15 mouse cellular contexts compared by ENCODE assay signal in the genomic region with DNA sequence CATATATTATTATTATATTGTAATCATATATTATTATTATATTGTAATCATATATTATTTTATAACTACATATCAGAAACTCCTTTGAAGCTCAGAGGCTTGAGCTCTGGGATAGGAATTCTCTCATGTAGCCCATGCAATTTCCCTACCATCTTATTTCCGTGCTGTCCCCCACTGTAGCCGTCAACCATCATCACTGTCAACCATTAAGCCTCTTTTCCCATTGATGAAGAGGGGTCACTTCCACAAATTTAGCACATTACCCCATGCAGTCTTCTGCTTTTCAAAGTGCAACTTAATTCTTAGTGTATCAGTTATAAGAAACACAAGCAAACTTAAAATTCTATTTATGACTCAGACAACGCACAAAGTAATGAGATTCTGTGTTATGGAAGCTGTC.
"Had no signal": no experiment of that assay in that cellular context is flagged by ENCODE, and none has a peak within 500 bp of the region (broad histone marks: within the 10 kb centered on the region; RNA-seq: fewer than 3 reads in every experiment).

No protein-coding gene starts in this region.

- DNase-seq: heart, postnatal 10 days; heart, postnatal 14 days; heart, postnatal 36 days; heart, postnatal 4 days; kidney, adult 11 months; kidney, adult 18-20 months; kidney, adult 2 months; kidney, adult 8-10 months; kidney, adult 9 months; kidney, postnatal 10 days; kidney, postnatal 14 days; kidney, postnatal 25 days; kidney, postnatal 4 days; layer of hippocampus, adult 9-11 months; layer of hippocampus, postnatal 36 days had no signal
